Mouse (Mus musculus): ENCODE data around the gene Susd3. TPM values are rescaled to one million over a fixed set of nuclear protein-coding genes. Genes with fewer than 3 reads are reported as not detected.

Gene Susd3
- total RNA-seq, 2 experiments from 2014 or later = 0.26 TPM; not detected in 1

DNA sequence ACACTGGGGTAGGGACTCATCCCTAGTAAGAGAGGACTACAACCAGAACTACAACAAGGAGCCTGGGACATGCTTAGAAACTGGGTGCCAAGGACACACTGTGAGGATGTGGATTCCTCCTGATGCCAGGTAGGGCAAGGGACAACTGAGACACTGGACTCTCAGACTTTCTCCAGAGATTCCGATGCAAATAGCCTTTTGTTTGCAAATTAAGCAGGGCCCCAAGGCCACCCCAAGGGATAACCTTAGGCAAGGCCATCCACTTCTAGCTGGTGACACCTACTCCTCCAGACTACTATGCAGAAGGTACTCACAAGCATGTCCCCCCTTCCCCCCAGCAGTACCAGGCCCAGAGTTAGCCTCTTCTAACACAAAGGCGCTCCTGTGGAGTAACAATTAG lies 1.9 kb downstream of the Susd3 start:
- no peak for DNase-seq

DNA sequence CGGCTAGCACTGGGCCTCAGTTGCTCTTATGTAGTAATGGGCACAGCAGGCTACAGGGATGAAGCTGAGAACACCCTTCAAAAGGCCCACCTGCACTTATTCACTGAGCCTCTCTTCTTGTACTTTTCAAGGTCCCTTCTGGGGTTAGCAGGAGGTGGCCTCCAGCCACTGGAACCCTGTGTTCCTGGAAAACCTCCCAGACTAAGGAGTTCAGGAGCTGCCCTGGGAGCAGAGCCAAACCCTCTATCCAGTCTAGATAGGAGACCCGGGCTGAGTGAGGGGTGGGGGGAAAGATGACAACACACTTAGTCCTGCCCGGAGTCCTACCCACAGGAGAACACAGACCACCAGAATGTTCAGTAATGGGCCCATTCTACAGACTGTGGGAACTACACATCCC lies 2.5 kb downstream of the Susd3 start:
- DNase-seq = no peak

DNA sequence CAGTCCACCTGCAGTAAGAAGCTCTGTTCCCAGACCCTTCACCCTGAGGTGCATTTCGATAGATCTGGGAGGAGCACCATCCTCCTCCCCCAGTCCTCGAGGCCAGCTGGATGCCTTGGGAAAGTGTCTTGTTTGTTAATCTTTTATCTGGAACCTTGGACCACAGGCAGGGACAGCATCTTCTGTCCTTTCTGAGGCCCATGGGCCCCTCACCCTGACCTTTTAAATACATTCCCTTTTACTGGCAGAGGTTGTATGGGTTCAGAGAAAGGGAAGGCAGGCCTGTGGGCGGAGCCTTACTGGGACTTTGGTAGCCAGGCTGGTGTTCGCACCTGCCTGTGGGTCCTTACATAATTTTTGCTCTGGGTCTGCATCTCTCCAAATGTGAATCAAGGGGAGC lies 3.3 kb downstream of the Susd3 start:
- DNase-seq = no peak

DNA sequence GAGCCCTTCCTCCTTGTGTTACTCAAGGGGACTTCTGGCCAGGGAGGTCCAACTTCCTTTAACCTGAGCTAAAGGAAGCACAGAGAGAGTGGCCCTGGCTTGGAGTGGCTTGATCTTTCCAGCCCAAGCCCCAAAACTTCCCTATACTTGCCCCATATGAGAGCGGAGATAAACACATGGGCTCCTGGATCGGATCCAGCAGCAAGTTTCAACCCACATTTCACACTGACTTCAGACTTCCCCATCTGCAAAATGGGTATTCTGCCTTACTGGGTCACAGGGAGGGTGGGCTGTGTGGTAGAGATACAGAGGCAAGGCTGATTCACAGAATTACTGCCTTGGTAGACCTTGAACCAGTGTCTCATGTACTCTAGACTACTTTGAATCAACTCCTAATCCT lies 5.0 kb downstream of the Susd3 start:
- DNase-seq = no peak

DNA sequence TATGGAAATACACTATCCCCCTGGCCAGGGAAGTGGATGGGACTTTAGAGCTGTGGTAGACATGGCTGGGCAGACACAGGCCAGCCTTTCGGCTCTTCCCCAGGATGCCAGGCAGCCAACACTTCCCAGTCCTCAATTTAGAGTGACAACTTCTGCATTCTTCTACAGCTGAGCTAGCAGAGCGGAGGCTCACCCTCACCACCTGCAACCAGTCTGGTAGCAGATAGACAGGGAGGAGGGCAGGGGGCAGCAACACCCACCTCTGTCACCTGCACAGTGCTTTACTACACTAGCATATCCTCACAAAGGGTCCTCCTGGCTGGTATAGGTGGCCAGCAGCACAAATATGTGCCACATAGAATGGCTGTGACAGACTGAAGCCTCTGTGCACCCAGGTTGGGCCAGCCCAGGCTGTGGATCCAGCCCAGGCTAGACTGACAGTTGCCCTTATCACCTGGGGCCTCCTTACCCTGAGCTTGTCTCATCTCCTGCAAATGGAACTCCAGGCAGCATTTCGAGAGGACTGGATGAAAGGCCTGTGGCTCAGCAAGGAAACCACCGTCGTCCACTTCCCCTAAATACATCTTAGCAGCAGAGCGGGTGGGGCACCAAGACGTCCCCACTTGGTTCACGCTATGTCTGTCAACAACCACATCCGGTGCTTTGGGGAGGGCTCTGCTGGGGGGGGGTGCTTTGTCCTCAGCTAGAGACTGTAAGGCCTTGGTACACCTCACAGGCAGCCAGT lies 6.0 kb downstream of the Susd3 start:
- DNase-seq = peak; percentile 38

DNA sequence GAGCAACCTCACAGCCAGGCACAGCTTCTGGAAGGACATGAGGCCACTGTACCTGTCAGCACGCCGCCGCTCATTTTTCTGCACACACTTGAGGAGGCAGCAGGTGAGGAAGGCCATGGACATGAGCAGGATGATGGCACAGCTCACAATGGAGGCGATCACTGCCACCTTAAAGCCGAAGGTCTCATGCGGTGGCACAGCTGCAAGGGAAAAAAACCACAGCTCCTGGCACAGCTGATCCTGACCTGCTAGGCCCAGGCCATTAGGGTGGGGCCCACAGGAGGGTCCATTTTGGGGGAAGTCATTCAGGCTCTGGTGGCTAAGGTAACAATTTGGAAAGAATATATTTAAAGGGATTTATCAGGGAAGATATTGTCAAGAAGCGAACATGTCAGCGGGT lies 9.8 kb downstream of the Susd3 start:
- no peak for DNase-seq

DNA sequence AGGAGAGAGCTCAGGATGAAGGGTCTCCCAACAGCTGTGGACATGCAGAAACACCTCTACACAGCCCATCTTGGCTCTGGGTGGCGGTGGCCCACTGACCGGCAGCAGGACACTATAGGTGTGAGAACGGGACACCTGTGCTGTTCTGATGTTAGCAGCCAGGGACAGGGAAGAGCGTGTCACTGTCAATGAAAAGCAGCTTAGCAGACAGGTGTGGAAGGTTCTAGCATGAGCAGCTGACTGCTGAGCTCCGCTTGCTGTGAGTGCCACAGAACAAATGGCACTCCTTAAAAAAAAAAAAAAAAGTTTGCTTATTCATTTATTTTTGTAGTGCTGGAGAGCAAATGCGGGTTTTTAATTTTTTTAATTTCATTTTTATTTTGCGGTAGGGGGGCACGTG lies 10.9 kb downstream of the Susd3 start:
- DNase-seq = no peak

DNA sequence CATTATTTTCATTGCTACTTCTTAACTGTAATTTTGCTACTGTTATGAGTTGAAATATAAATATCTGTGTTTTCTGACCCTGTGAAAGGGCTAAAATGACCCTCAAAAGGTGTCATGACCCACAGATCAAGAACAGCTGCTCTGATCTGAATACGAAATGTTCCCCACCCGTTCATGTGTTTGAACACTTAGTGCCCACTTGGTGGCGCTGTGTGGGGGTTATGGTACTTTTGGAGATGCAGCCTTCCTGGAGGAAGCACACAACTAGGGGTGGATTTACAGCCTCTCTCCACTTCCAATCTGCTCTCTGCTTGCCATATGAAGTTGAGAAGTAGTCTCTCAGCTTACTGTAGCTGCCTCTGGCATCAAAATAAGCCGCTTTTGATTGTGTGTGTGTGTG lies 13.8 kb downstream of the Susd3 start:
- DNase-seq = no peak

DNA sequence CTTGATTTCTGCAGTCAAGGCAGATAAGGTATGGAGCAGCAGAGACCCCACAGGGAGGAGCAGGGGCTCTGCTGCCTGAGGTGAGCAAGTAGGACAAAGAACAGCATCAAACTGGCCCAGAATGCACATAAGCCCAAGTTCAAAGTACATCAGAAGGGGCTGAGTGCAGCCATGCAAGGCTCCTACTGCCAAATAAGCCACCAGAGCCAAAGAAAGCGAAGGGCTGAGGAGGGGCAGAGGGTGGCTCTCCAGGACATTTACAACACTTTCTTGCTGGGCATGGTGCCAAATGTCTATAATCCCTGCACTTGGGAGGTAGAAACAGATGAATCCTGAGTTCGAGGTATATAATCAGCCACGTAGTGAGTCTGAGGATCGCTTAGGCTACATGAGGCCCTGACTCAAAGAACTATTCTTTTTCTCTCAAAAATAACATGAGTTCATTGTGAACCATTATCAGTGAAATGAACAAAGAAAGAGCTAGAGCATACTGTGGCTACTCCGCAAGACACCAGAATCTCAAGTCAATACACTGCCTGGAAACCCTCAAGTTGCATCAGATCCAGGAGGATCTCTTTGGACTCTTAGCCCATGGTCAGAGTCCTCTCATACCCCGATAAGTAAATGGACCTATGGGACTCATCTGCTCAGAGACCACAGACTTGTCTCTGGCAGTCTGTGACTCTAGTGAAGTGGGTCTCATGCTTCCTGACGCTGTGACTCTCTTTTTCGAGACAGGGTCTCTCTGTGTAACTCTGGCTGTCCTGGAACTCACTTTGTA lies 14.5 kb downstream of the Susd3 start:
- no peak for DNase-seq

DNA sequence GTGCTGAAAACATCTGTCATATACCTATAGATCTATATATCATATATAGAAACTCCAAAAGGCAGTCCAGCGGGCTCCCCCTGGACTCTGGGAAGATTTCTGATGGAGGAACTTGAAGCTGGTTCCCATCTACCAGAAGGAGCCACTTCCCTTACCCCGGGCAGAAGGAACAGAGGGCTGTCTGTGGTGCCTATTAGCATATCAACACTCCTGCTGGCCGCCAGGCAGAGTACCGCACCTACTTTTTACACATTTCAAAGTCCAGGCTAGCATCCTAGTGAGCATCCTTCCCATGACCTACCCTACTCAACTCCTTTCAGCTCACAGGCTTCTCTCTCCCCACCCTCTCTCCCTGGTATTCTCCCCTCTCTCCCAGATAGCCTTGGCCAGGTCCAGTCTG lies 22.9 kb downstream of the Susd3 start:
- no peak for DNase-seq

DNA sequence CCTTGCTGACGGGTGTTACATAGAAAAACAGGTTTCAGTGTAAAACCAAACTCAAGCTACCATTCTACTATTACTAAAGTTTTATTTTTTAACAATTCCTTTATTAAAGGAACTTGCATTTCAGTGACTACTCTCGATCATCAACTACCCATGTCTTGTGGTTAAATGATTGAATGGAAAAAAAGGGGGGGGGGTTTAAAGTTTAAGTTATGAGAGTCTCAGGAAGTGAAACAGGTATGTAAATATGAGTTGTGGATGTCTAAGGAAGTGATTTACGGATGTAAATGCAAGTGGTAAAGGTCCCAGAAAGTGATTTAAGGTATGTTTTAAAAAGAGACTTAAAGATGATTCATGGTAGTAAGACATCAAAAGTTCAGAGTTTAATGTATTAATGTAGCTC lies 23.3 kb downstream of the Susd3 start:
- DNase-seq = no peak

DNA sequence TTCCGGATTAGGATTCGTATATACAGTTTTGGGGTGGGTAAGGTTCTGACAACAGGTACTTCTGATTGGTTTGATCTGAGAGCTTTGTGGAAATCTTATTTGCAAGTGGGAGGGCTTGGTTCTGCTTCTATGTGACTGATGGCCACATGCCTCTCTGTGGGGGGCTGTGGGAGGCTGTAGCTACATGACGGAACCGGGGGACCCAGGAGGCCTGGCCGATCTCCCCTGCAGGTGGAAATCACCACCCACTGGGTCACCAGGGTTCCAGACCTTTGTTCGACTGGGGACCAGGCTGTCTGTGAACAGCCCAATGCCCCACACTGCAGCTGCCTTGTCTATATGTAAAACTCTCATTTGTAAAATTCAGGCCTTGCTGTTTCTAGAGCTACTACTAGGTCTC lies 23.8 kb downstream of the Susd3 start:
- no peak for DNase-seq

DNA sequence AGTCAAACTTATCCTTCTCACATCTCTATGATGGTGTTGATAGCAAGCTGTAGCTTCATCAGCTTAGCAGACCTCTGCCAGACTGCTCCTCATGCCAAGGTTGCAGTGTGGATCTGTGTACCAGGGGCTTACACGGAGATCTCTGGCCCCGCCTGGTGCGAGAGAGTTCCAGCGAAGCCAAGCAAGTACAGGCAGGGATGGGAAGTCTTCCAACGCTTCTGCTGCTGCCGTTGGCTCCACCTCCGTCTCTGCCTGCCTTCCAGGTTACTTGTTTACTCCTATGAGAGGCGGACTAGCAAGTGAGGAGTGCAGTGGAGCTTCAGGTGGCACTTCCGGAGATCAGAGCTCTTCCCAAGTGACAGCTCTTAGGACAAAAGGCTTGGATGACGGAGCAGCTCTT lies 24.2 kb downstream of the Susd3 start:
- DNase-seq = no peak

DNA sequence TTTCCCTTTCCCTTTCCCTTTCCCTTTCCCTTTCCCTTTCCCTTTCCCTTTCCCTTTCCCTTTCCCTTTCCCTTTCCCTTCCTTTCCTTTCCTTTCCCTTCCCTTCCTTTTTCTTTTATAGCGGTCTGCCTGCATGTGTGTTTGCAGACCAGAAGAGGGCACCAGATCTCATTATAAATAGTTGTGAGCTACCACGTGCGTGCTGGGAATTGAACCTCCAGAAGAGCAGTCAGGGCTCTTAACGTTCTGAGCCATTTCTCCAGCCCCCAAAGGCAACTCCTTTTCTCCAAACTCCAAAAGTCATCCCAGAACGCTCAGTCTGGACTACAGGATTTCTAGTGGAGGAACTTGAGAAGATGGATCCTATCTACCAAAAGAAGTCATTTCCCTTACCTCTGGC lies 27.6 kb downstream of the Susd3 start:
- no peak for DNase-seq

DNA sequence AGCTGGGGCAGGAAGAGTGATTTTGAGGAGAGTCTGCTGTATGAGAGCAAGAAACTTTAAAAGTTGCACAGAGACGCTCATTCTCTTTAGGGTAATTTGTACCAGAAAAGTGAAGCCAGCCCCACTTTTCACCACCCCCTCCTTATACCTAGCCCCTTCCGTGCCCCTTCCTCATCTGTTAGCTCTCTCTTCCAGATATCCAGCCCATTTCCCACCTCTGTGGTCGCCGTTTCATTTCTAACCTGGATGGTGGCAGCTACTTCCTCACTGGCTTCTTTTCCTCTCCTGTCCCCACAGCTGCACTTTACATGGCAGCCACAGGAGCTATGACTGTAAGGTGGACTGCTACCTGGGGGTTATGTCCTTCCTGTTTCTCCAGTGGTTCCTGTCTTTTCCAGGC lies 29.1 kb downstream of the Susd3 start:
- DNase-seq = no peak

DNA sequence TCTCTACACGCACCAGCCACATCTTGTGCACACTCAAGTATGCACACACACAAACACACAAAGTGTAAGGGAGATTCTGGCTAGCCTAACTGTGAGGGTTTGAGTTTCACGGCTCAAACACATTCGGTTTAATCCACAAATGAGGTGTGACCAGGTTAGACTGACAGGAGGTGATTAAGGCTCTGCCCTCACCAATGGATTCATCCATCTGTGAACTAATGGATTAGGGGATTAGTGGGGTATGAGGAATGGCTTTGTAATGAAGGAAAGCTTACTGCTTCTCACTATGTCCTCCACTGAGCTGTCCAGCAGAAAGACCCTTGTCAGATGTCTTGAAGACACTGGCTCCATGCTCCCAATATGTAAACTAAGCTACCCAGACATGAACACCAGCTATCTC lies 29.9 kb downstream of the Susd3 start:
- DNase-seq = no peak

DNA sequence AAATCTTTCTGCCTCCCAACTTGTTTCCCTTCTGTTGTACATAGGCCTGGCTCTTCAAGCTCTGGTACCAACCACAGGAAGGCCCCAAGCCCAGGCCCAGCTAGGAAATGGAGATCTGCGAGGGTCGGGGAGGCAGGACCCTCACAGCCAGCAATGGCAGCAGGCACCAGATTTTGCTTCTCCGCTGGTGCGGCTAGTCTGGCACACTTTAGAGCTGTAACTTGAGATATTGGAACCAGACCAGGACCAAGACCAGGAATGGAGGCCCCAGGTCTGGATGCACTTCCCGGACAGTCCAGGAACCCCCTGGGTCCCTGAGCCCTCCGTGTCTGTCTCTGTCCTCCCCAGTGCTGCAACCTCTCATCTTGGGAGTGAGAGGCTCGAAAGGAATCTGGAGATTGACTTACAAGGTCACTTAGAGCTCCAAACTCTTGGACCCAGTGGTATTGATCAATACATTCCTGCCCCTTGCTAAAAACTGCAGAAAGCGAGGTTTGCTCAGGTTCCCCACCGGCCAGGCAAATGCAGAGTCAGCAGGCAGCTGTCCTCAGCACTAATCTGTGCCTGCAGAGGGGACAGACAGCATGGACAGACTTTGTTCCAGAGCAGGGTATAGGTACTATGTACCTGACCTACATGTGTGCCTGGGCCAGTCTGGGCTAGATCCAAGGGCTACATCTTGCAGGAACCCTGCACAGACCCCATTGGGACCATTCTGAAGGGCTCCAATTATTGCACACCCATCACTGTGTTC lies 31.5 kb downstream of the Susd3 start:
- peak; percentile 42 for DNase-seq

DNA sequence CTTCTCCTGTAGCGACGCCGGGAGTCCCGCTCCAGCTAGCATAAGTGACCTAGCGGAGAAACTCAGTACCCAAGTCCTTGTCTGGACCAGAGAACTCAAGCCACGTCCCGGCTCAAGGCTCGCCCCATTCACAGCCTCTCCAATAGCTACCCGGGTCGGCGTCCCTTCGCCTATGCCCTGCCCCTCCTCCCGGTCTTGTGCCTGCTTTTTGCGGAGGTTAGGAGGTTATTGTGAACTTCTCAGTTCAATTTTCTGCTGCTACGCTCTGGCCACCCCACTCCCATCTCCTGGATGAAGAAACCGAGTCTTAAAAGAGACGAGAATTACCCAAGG lies 32.3 kb downstream of the Susd3 start:
- no peak for DNase-seq

DNA sequence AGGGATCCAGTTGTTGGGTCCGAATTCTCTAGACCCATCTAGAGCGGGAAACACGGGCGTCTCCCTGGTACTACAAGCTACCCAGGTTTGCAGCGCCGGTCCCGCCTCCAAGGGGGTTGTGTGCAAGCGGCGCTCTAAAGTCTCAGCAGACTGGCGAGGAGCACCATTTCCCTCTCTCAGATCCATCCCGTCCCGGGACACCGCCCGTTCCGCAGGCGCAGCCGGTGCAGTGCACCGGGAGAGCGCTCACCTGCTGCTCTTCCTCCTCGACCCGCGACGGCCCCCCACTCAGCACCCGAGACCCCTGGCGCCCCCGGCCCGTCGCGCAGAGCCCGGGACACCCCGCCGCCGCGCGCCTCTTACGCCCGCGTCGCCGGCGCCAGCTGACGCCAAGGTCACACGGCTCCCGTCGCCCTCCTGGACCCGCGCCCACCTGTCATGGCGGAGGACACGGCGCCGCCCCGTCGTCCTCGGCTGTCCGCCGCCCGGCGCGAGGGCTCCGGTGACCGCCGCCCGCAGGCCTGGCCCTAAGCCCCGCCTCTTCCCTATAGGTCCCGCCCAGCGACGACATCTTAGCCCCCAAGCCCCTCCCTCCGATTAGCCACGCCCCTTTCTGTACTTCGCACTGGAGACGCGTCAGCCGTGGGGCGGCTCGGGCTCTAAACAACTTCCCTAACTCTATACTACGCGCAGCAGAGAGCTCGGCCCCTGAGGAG lies 32.8 kb downstream of the Susd3 start, which contains the start of gene Card19:
TSS of gene Card19 (minus strand) at position 534 of the 716 bp plus-strand sequence.
- DNase-seq = peak; percentile 95

DNA sequence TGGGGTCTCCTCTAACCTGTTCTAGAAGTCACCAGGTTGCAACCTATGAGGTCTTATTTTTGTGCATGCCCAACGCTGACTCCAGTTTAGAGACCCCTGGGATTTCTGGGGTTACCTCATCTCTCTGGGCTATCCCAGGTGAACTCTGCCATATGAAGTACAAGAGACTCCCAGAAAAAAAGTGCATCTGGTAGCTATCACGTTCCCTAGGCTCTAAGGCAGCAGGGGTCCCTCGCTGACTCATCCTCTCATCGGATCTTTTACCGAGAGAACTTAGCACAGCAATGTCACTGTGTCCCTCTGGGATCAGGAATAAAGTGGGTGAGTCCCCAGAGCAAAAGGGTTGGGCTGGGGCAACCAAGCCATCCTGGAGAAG lies 33.4 kb downstream of the Susd3 start:
- DNase-seq = no peak

DNA sequence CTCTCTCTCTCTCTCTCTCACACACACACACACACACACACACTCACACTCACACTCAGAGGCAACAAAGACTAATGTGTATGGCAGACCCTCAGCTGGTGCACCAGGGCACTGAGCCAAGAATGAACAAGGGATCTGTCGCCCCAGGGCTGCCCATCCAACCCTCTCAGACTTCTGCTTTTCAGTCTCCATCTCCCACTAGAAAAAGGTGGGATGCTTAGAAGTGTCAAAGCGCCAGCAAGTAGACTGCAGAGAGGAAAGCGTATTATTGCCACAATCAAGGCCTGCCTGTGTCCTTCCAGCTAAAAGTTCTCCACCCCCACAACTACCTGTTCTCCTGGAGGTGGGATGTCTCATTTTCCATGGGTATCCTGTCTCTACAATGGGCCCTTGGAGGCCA lies 34.1 kb downstream of the Susd3 start:
- no peak for DNase-seq

DNA sequence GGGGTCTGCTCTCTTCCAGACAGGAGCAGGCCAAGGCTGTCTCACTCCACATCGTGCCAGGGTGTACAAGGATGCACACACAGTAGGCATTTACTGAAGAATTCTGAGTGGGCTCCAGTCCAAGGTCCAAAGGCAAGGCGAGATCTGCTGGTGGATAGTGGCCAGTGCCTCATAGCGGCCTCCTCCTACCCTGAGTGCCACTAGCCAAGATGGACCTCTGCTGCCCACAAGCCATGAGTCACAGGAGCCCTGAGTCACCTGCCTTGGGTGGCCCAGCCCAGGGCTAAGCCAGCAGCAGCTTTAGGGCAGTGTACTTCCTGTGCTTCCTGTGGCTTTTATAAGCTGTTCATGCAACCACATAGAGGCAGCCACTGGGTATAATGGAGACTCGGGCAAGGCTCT lies 35.0 kb downstream of the Susd3 start:
- DNase-seq = peak; percentile 53
